Mouse (Mus musculus) CH12.LX (cell line): ENCODE measurements around the gene Tob1. TPM values are rescaled to one million over a fixed set of nuclear protein-coding genes. Genes with fewer than 3 reads are reported as not detected.

Source experiments
- DNase-seq: peaks from one replicate; pipeline ENCODE4 v3.0.0-alpha.2; 2013; ENCODE audit errors: extremely low read depth
- H3K27ac ChIP-seq: 2 replicates; pipeline ENCODE4 v1.5.1; 2012; ENCODE audit warnings: low read depth, mild to moderate bottlenecking, control low read depth, moderate library complexity; ENCODE audit not compliant: insufficient read depth
- H3K27me3 ChIP-seq: replicated peaks from 2 replicates; pipeline ENCODE3; 2012; ENCODE audit warnings: inconsistent platforms
- H3K36me3 ChIP-seq, 2 experiments: replicated peaks in 1 of 2; 2 replicates each; pipeline versions ENCODE3 to v1.6.1; 2012; ENCODE audit warnings: inconsistent platforms in 1 of 2, low read length in 1 of 2, mild to moderate bottlenecking in 1 of 2, mixed read lengths in 1 of 2, moderate library complexity in 1 of 2; ENCODE audit not compliant: control insufficient read depth in 1 of 2, insufficient read depth in 1 of 2
- H3K4me1 ChIP-seq, 2 experiments: 2 replicates each; pipeline ENCODE4 v1.6.1; 2012; ENCODE audit warnings: inconsistent platforms in 1 of 2, moderate library complexity in 1 of 2; ENCODE audit not compliant: insufficient read depth in 2 of 2, control insufficient read depth in 1 of 2
- H3K4me2 ChIP-seq: 2 replicates; pipeline ENCODE4 v1.6.1; 2012; ENCODE audit warnings: low read depth, mild to moderate bottlenecking, control low read depth; ENCODE audit not compliant: poor library complexity, insufficient read depth, severe bottlenecking
- H3K4me3 ChIP-seq, 3 experiments: fragments of 150-350 bp in 1 of 3; sonication (generic) in 1 of 3; replicated peaks in 1 of 3; 2 replicates each; pipeline versions ENCODE3 to v1.5.1; 2011 to 2012; ENCODE audit warnings: low read depth in 2 of 3, low read length in 2 of 3, mild to moderate bottlenecking in 2 of 3, moderate library complexity in 2 of 3, control low read depth in 1 of 3, improper control_type of control experiment in 1 of 3, inconsistent platforms in 1 of 3, mixed read lengths in 1 of 3; ENCODE audit not compliant: poor library complexity in 1 of 3
- H3K79me2 ChIP-seq: replicated peaks from 2 replicates; pipeline ENCODE4 v1.6.1; 2012; ENCODE audit warnings: mild to moderate bottlenecking, moderate library complexity; ENCODE audit not compliant: control insufficient read depth, poor library complexity, insufficient read depth, severe bottlenecking; ENCODE audit errors: extremely low read depth
- H3K9ac ChIP-seq: 2 replicates; pipeline ENCODE4 v1.6.1; 2012; ENCODE audit warnings: low read depth, mild to moderate bottlenecking, control low read depth, moderate library complexity; ENCODE audit not compliant: insufficient read depth
- H3K9me3 ChIP-seq: replicated peaks from 2 replicates; pipeline ENCODE3; 2012; ENCODE audit warnings: low read length, inconsistent platforms, mixed read lengths
- CHD1 ChIP-seq: IDR thresholded peaks from 2 replicates; pipeline ENCODE4 v1.6.1; 2012; ENCODE audit warnings: low read depth, low read length, improper control_type of control experiment, inconsistent platforms
- CHD2 ChIP-seq: IDR thresholded peaks from 2 replicates; pipeline ENCODE4 v1.6.1; 2011; ENCODE audit warnings: low read length, improper control_type of control experiment
- EP300 ChIP-seq: IDR thresholded peaks from 2 replicates; pipeline ENCODE4 v1.6.1; 2011; ENCODE audit warnings: low read length, improper control_type of control experiment
- ETS1 ChIP-seq: conservative IDR thresholded peaks from 2 replicates; pipeline ENCODE4 v1.6.1; 2012; ENCODE audit warnings: low read depth, mild to moderate bottlenecking, inconsistent platforms, low read length, improper control_type of control experiment, moderate library complexity
- GABPA ChIP-seq: IDR thresholded peaks from 2 replicates; pipeline ENCODE4 v1.6.1; 2012; ENCODE audit warnings: low read depth, low read length, improper control_type of control experiment, inconsistent platforms; ENCODE audit not compliant: insufficient replicate concordance
- HCFC1 ChIP-seq: IDR thresholded peaks from 2 replicates; pipeline ENCODE4 v1.6.1; 2012; ENCODE audit warnings: low read depth, mild to moderate bottlenecking, inconsistent platforms, low read length, improper control_type of control experiment
- IRF4 ChIP-seq: IDR thresholded peaks from 2 replicates; pipeline ENCODE4 v1.6.1; 2014; ENCODE audit warnings: low read depth, mild to moderate bottlenecking, inconsistent platforms, low read length, improper control_type of control experiment
- JUN ChIP-seq: IDR thresholded peaks from 2 replicates; pipeline ENCODE4 v1.6.1; 2011; ENCODE audit warnings: low read depth, mild to moderate bottlenecking, low read length, improper control_type of control experiment, moderate library complexity; ENCODE audit not compliant: insufficient read depth
- MAX ChIP-seq: IDR thresholded peaks from 2 replicates; pipeline ENCODE4 v1.6.1; 2011; ENCODE audit warnings: low read length, improper control_type of control experiment
- MAZ ChIP-seq: IDR thresholded peaks from 2 replicates; pipeline ENCODE4 v1.6.1; 2012; ENCODE audit warnings: low read depth, mild to moderate bottlenecking, inconsistent platforms, low read length, improper control_type of control experiment, moderate library complexity
- MEF2A ChIP-seq: IDR thresholded peaks from 2 replicates; pipeline ENCODE4 v1.6.1; 2014; ENCODE audit warnings: low read depth, mild to moderate bottlenecking, inconsistent platforms, low read length, improper control_type of control experiment, borderline replicate concordance
- MXI1 ChIP-seq: IDR thresholded peaks from 2 replicates; pipeline ENCODE4 v1.6.1; 2011; ENCODE audit warnings: mild to moderate bottlenecking, low read depth, low read length, improper control_type of control experiment
- NRF1 ChIP-seq: IDR thresholded peaks from 2 replicates; pipeline ENCODE4 v1.6.1; 2014; ENCODE audit warnings: low read depth, mild to moderate bottlenecking, inconsistent platforms, low read length, improper control_type of control experiment, moderate library complexity
- PAX5 ChIP-seq: IDR thresholded peaks from 2 replicates; pipeline ENCODE4 v1.6.1; 2012; ENCODE audit warnings: low read length, inconsistent platforms, mixed read lengths
- POLR2AphosphoS2 ChIP-seq: IDR thresholded peaks from 2 replicates; pipeline ENCODE4 v1.6.1; 2011; ENCODE audit warnings: low read depth, low read length, improper control_type of control experiment
- RAD21 ChIP-seq: IDR thresholded peaks from 2 replicates; pipeline ENCODE4 v1.6.1; 2011; ENCODE audit warnings: low read depth, mild to moderate bottlenecking, low read length, improper control_type of control experiment, moderate library complexity
- RCOR1 ChIP-seq: conservative IDR thresholded peaks from 2 replicates; pipeline ENCODE4 v1.6.1; 2012; ENCODE audit warnings: low read depth, mild to moderate bottlenecking, inconsistent platforms, low read length, improper control_type of control experiment
- SMC3 ChIP-seq: IDR thresholded peaks from 2 replicates; pipeline ENCODE4 v1.6.1; 2011; ENCODE audit warnings: low read depth, low read length, improper control_type of control experiment
- TCF12 ChIP-seq: IDR thresholded peaks from 2 replicates; pipeline ENCODE4 v1.6.1; 2014; ENCODE audit warnings: low read depth, mild to moderate bottlenecking, inconsistent platforms, low read length, improper control_type of control experiment
- UBTF ChIP-seq: IDR thresholded peaks from 2 replicates; pipeline ENCODE4 v1.6.1; 2012; ENCODE audit warnings: low read depth, mild to moderate bottlenecking, inconsistent platforms, low read length, improper control_type of control experiment, moderate library complexity
- USF1 ChIP-seq: IDR thresholded peaks from 2 replicates; pipeline ENCODE4 v1.6.1; 2014; ENCODE audit warnings: low read depth, mild to moderate bottlenecking, inconsistent platforms, low read length, improper control_type of control experiment
- ZC3H11A ChIP-seq: IDR thresholded peaks from 2 replicates; pipeline ENCODE4 v1.6.1; 2012; ENCODE audit warnings: low read depth, mild to moderate bottlenecking, inconsistent platforms, low read length, improper control_type of control experiment
- ZNF384 ChIP-seq: IDR thresholded peaks from 2 replicates; pipeline ENCODE4 v1.6.1; 2012; ENCODE audit warnings: low read depth, low read length, improper control_type of control experiment, inconsistent platforms
- dilution Hi-C: fragments of 300-500 bp; cut with MboI; formaldehyde crosslinking; loops from 2 replicates; pipeline ENCODE4 v1.14.3; 2020; ENCODE audit warnings: low sequenced_read_pairs; ENCODE audit not compliant: extremely low pct_unique_long_range_greater_than_20kb, extremely low pct_ligation_motif_present
- in situ Hi-C: fragments of 300-500 bp; cut with MboI; formaldehyde crosslinking; loops from 3 replicates; pipeline ENCODE4 v1.14.3; 2019; ENCODE audit warnings: low sequenced_read_pairs, low pct_ligation_motif_present, low pct_unique_long_range_greater_than_20kb, mixed read lengths
- polyA plus RNA-seq: library from polyadenylated mRNA; unstranded; fragments of >175 nt; gene quantifications from 2 replicates; pipeline ENCODE4 v1.2.1, GENCODE M21; 2012; ENCODE audit warnings: low read depth; ENCODE audit not compliant: insufficient read length
- total RNA-seq, 2 experiments: library from RNA; depleted of rRNA; stranded (reverse); fragments of 300-350 nt in 1 of 2; fragments of >200 nt in 1 of 2; gene quantifications; 2 replicates each; pipeline ENCODE4 v1.2.3; 2012 to 2014

Tob1 gene
- total and polyA plus RNA-seq, 3 experiments: 9.0 to 14.3 (median 10.6) TPM

DNA sequence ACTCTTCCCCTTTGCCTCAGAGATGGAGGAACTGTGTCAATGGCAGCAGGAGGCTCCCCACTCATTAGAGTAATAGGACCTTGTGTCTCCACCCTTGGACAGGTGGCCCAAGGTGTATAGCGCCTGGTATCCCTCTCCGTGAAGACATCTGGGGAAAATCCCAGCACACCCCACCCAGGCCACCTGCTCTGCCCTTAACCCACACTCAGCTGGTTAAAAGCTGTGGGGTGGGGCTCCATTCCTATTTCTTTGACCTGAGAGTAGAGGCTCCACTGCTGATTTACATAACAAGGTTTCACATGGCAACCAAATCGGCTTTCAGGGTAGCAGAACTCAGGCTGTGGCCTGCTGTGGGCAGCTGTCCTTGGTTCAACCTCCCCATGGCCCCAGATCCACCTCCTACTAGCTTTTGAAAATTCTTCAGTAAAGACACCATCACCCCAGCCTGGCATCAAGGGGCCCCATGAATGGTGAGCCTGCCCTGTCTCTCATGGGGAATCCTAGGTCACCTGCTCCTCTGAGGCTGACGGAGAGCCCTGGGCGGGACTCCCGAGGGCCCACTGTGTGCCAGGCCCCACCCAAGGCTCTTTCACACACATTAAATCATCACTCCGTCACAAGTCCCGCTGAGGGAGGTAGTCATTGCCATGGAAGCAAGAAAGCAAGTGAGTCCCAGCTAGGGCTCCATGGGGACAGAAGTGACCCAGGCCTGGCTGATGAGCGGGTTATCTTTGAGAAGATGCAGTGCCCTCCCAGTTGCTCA is 48.1 kb upstream of the Tob1 start (continued):
- TF ChIP-seq EP300: peak; percentile 83
- TF ChIP-seq ZC3H11A: no peak
- TF ChIP-seq RAD21: no peak; the same call in 1 of the 2 replicates
- TF ChIP-seq JUN: peak; percentile 8; the same call in 1 of the 2 replicates
- TF ChIP-seq RCOR1: no peak; the same call in 1 of the 2 replicates
- peak; percentile 80 for TF ChIP-seq ETS1
- peak; percentile 7; the same call in 1 of the 2 replicates for TF ChIP-seq SMC3
- TF ChIP-seq MAX: peak; percentile 66
- TF ChIP-seq TCF12: peak; percentile 96
- TF ChIP-seq IRF4: peak; percentile 82
- TF ChIP-seq, all 38 proteins: peak for 17

GRCm38 (mm10) chr11:94165745-94166144 is 45.5 kb upstream of the Tob1 start:
- dilution Hi-C loops: no loop called here
- H3K27ac ChIP-seq: no peak overlapping the region
- TF ChIP-seq RAD21 (no peak), HCFC1 (no peak), ETS1 (no peak), MAX (no peak), CHD1 (no peak), POLR2AphosphoS2 (no peak), NRF1 (no peak), EP300 (no peak), GABPA (no peak), USF1 (no peak), MXI1 (no peak), CHD2 (no peak), MAZ (no peak), PAX5 (no peak), TCF12 (no peak), SMC3 (no peak), UBTF (no peak), MEF2A (no peak), ZNF384 (no peak)
- TF ChIP-seq, all 38 proteins: peak for 0

More at GRCm38 (mm10) chr11:94165745-94166144, 45.5 kb upstream of the Tob1 start:
- peaks cover 5% of the 10 kb centered on the region for H3K9me3 ChIP-seq
- H3K4me1 ChIP-seq: peaks cover 37 to 42% of the 10 kb centered on the region in 2 experiments
- H3K36me3 ChIP-seq: no peaks in the 10 kb centered on the region
- H3K9ac ChIP-seq: no peak overlapping the region
- in situ Hi-C loops: no loop called here
- no peak overlapping the region for H3K4me2 ChIP-seq
- DNase-seq: no peak
- peaks cover 8% of the 10 kb centered on the region for H3K27me3 ChIP-seq
- H3K79me2 ChIP-seq: no peaks in the 10 kb centered on the region
- no peak overlapping the region for H3K4me3 ChIP-seq
